Mouse (Mus musculus) lung, postnatal 0 days (tissue): ENCODE data around the gene Frs3.

Source experiments
- CTCF ChIP-seq: IDR thresholded peaks from 2 replicates; pipeline ENCODE4 v1.5.1; 2016; ENCODE audit warnings: antibody characterized with exemption, mild to moderate bottlenecking
- EP300 ChIP-seq: IDR thresholded peaks from 2 replicates; pipeline ENCODE4 v1.6.1; 2016; ENCODE audit warnings: antibody characterized with exemption, mild to moderate bottlenecking, control low read depth

DNA sequence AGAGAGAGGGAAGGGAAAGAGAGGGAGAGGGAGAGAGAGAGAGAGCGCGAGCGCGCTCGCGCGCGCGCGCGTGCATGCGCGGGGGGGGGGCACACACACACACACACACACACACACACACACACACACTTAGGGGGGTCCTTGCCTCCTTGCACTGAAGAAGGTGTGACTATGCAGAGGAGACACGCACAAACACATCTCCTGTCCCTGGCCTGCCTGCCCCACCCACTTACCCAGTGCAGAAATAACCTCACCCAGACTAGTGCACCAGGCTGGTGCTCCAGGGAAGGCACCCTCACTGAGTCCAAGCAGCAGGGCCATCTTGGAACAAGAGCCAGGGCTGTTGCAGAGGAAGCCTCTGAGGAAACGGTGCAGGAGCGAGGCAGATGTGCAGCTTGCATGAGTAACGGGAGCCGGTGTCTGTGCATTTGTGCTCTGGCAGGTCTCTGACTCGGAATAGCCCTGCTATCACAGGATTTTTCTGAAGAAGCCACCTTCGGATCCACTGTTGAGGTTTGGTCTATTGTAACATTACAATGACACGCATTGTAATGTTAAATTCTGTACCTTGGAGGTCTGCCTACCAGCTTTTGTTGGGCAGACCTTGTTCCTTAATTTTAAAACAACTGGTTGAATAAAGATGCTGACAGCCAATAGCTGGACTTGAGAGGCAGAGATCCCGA lies 24.2 kb downstream of the Frs3 start:
- TF ChIP-seq EP300: no peak
- no peak for TF ChIP-seq CTCF
